In the genomic region with DNA sequence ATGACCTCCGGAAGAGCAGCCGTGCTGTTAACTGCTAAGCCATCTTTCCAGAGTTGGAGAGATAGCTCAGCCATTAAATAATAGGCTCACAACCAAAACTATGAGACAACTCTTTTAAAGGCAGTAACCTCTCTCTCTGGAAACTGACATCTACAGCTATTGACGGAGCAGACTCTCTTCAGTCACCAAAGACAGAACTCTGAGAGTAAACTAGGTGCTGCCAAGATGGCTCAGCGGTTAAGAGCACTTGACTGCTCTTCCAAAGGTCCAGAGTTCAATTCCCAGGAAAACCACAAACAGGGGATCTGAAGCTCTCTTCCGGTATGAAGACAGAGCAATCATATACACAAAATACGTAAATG, we compare ENCODE assay signal across 8 mouse cellular contexts. TPM values are rescaled to one million over a fixed set of nuclear protein-coding genes. Genes with fewer than 3 reads are reported as not detected.
DNase-seq lines count a peak whose midpoint lies in the region; ATAC-seq and TF ChIP-seq lines count a peak whose summit lies in the region.

No protein-coding gene starts in this region.

- H3K27ac ChIP-seq in kidney, postnatal 0 days: peak overlapping the region; percentile 25; the same call in 1 of the 2 replicates
- H3K27ac ChIP-seq in embryonic facial prominence, embryonic 10.5 days (replicated peaks): peak overlapping the region; percentile 40; the same call in 1 of the 2 replicates
- H3K27ac ChIP-seq in hindbrain, postnatal 0 days: 0 out of 2 replicates have a peak overlapping the region, but pooled peaks have one; percentile 90
- H3K27ac ChIP-seq in midbrain, embryonic 16.5 days (ENCODE audit: low read length): no peak overlapping the region

- ATAC-seq in kidney, postnatal 0 days (replicated peaks; ENCODE audit: low FRiP score, low read depth): no peak
- ATAC-seq in hindbrain, postnatal 0 days: no peak
- ATAC-seq in midbrain, embryonic 16.5 days: peak; percentile 8; the same call in 1 of the 2 replicates

- H3K4me3 ChIP-seq in kidney, postnatal 0 days (replicated peaks; ENCODE audit: low read depth, low read length): peak overlapping the region; percentile 73; the same call in 1 of the 2 replicates
- H3K4me3 ChIP-seq in embryonic facial prominence, embryonic 10.5 days: peak overlapping the region; percentile 91
- H3K4me3 ChIP-seq in hindbrain, postnatal 0 days (ENCODE audit: low read length): peak overlapping the region; percentile 76
- peak overlapping the region; percentile 79 for H3K4me3 ChIP-seq in midbrain, embryonic 16.5 days (ENCODE audit: low read depth, low read length)

- no peak for TF ChIP-seq CTCF in kidney, postnatal 0 days (IDR thresholded peaks at IDR 0.05; ENCODE audit: low read depth)
- no peak for TF ChIP-seq CTCF in hindbrain, postnatal 0 days (IDR thresholded peaks at IDR 0.05; ENCODE audit: low read depth)

- H3K9me3 ChIP-seq in kidney, postnatal 0 days (replicated peaks; ENCODE audit: low read length): no peaks in the 10 kb centered on the region
- H3K9me3 ChIP-seq in embryonic facial prominence, embryonic 10.5 days: no peaks in the 10 kb centered on the region
- H3K9me3 ChIP-seq in hindbrain, postnatal 0 days (ENCODE audit: low read length): no peaks in the 10 kb centered on the region
- H3K9me3 ChIP-seq in midbrain, embryonic 16.5 days (replicated peaks; ENCODE audit: control insufficient read depth, low read length, poor library complexity, severe bottlenecking): no peaks in the 10 kb centered on the region

- 17% methylated on average over 6 of the region's 6 CpGs for WGBS in kidney, postnatal 0 days
- 18% methylated on average over 6 of the region's 6 CpGs for WGBS in embryonic facial prominence, embryonic 10.5 days
- WGBS in hindbrain, postnatal 0 days: 14% methylated on average over 6 of the region's 6 CpGs
- 17% methylated on average over 6 of the region's 6 CpGs for WGBS in midbrain, embryonic 16.5 days

- H3K4me2 ChIP-seq in kidney, postnatal 0 days (ENCODE audit: low read length): peak overlapping the region; percentile 82
- peak overlapping the region; percentile 64 for H3K4me2 ChIP-seq in hindbrain, postnatal 0 days (ENCODE audit: low read depth, low read length)
- H3K4me2 ChIP-seq in midbrain, embryonic 16.5 days (ENCODE audit: low read length): peak overlapping the region; percentile 57

- H3K36me3 ChIP-seq in kidney, postnatal 0 days (ENCODE audit: insufficient read depth, low read length): no peaks in the 10 kb centered on the region
- 0 out of 2 replicates have a peak, but pooled peaks cover 7% of the 10 kb centered on the region for H3K36me3 ChIP-seq in embryonic facial prominence, embryonic 10.5 days (replicated peaks)
- H3K36me3 ChIP-seq in hindbrain, postnatal 0 days (ENCODE audit: insufficient read depth, low read length): no peaks in the 10 kb centered on the region
- no peaks in the 10 kb centered on the region for H3K36me3 ChIP-seq in midbrain, embryonic 16.5 days (ENCODE audit: control insufficient read depth, insufficient read depth, low read length)

- DNase-seq in kidney, postnatal 0 days (ENCODE audit: low spot score): no peak
- DNase-seq in kidney, adult 18-20 months: no peak
- no peak for DNase-seq in embryonic facial prominence, embryonic 10.5 days (ENCODE audit: low spot score)
- no peak for DNase-seq in hindbrain, postnatal 0 days (ENCODE audit: low spot score)
- no peak for DNase-seq in left cerebral cortex, adult 8-10 months (ENCODE audit: low spot score in 2 of 2)
- DNase-seq in cerebellum, adult 11-12 months: no peak
- DNase-seq in embryo, embryonic 10 days (ENCODE audit: low spot score): no peak

- no peaks in the 10 kb centered on the region for H3K27me3 ChIP-seq in kidney, postnatal 0 days (ENCODE audit: insufficient read depth, low read length)
- H3K27me3 ChIP-seq in embryonic facial prominence, embryonic 10.5 days (replicated peaks; ENCODE audit: low read depth, poor library complexity, severe bottlenecking): no peaks in the 10 kb centered on the region
- no peaks in the 10 kb centered on the region for H3K27me3 ChIP-seq in hindbrain, postnatal 0 days (ENCODE audit: insufficient read depth, low read length)
- no peaks in the 10 kb centered on the region for H3K27me3 ChIP-seq in midbrain, embryonic 16.5 days (ENCODE audit: control insufficient read depth, insufficient read depth, low read depth, low read length)

- H3K9ac ChIP-seq in kidney, postnatal 0 days (ENCODE audit: low read depth, low read length): no peak overlapping the region
- no peak overlapping the region for H3K9ac ChIP-seq in hindbrain, postnatal 0 days (replicated peaks; ENCODE audit: low read length)
- H3K9ac ChIP-seq in midbrain, embryonic 16.5 days (ENCODE audit: low read depth, low read length): no peak overlapping the region

- H3K4me1 ChIP-seq in kidney, postnatal 0 days (replicated peaks; ENCODE audit: insufficient read depth, low read length): peaks cover 4% of the 10 kb centered on the region; the same call in 1 of the 2 replicates
- H3K4me1 ChIP-seq in embryonic facial prominence, embryonic 10.5 days: peaks cover 16% of the 10 kb centered on the region
- H3K4me1 ChIP-seq in hindbrain, postnatal 0 days (ENCODE audit: insufficient read depth, low read length): peaks cover 8% of the 10 kb centered on the region
- peaks cover 19% of the 10 kb centered on the region for H3K4me1 ChIP-seq in midbrain, embryonic 16.5 days (ENCODE audit: control insufficient read depth, insufficient read depth, low read length)

RNA-seq across cellular contexts. Expression of a gene that starts 0.4 kb away (rescaled TPM):
- 112 and 123 TPM in 2 replicates for polyA plus RNA-seq in kidney, postnatal 0 days (2015; fragmentation: Nextera tagmentation; extraction: Ambion mirVana)
- polyA plus RNA-seq in embryonic facial prominence, embryonic 10.5 days (2016; fragmentation: Nextera tagmentation; extraction: Ambion mirVana): 66.3 and 69.3 TPM in 2 replicates
- 142 and 178 TPM in 2 replicates for total RNA-seq in hindbrain, postnatal 0 days (2014; rRNA removed)
- polyA plus RNA-seq in hindbrain, postnatal 0 days (2015; fragmentation: Nextera tagmentation; extraction: Ambion mirVana): 77.2 and 80.5 TPM in 2 replicates
- polyA plus RNA-seq in midbrain, embryonic 16.5 days (2015; fragmentation: Nextera tagmentation; extraction: Ambion mirVana): 66.9 and 72.9 TPM in 2 replicates
- total RNA-seq in left cerebral cortex, adult 8-10 months (2022): 10 to 100 TPM; 50.3 to 56.8 (median 51.5) TPM

RNA-seq across cellular contexts. Expression of a gene that starts 8.7 kb away (rescaled TPM):
- 8.4 and 8.5 TPM in 2 replicates for polyA plus RNA-seq in kidney, postnatal 0 days (2015; fragmentation: Nextera tagmentation; extraction: Ambion mirVana)
- polyA plus RNA-seq in embryonic facial prominence, embryonic 10.5 days (2016; fragmentation: Nextera tagmentation; extraction: Ambion mirVana): 10.4 and 11.1 TPM in 2 replicates
- 6.7 and 9.7 TPM in 2 replicates for total RNA-seq in hindbrain, postnatal 0 days (2014; rRNA removed)
- polyA plus RNA-seq in hindbrain, postnatal 0 days (2015; fragmentation: Nextera tagmentation; extraction: Ambion mirVana): 2.3 and 2.4 TPM in 2 replicates
- 2.2 and 2.7 TPM in 2 replicates for polyA plus RNA-seq in midbrain, embryonic 16.5 days (2015; fragmentation: Nextera tagmentation; extraction: Ambion mirVana)
- 10 to 100 TPM in 1 of 4 experiments, 1 to 10 TPM in 3; 7.9 to 10.5 (median 8.9) TPM for total RNA-seq in left cerebral cortex, adult 8-10 months (2022)

RNA-seq across cellular contexts. Expression of a gene that starts 13.8 kb away (rescaled TPM):
- polyA plus RNA-seq in kidney, postnatal 0 days (2015; fragmentation: Nextera tagmentation; extraction: Ambion mirVana): 19.3 and 20.6 TPM in 2 replicates
- 27.1 and 28.1 TPM in 2 replicates for polyA plus RNA-seq in embryonic facial prominence, embryonic 10.5 days (2016; fragmentation: Nextera tagmentation; extraction: Ambion mirVana)
- 11.3 and 17.6 TPM in 2 replicates for total RNA-seq in hindbrain, postnatal 0 days (2014; rRNA removed)
- polyA plus RNA-seq in hindbrain, postnatal 0 days (2015; fragmentation: Nextera tagmentation; extraction: Ambion mirVana): 22.4 and 22.6 TPM in 2 replicates
- polyA plus RNA-seq in midbrain, embryonic 16.5 days (2015; fragmentation: Nextera tagmentation; extraction: Ambion mirVana): 27.2 and 32.0 TPM in 2 replicates
- total RNA-seq in left cerebral cortex, adult 8-10 months (2022): 10 to 100 TPM; 13.5 to 16.5 (median 15.5) TPM

RNA-seq across cellular contexts. Expression of a gene that starts 57.9 kb away (rescaled TPM):
- polyA plus RNA-seq in kidney, postnatal 0 days (2015; fragmentation: Nextera tagmentation; extraction: Ambion mirVana): 23.6 and 27.5 TPM in 2 replicates
- polyA plus RNA-seq in embryonic facial prominence, embryonic 10.5 days (2016; fragmentation: Nextera tagmentation; extraction: Ambion mirVana): 21.6 and 22.1 TPM in 2 replicates
- total RNA-seq in hindbrain, postnatal 0 days (2014; rRNA removed): 52.1 and 53.5 TPM in 2 replicates
- 22.5 and 23.0 TPM in 2 replicates for polyA plus RNA-seq in hindbrain, postnatal 0 days (2015; fragmentation: Nextera tagmentation; extraction: Ambion mirVana)
- polyA plus RNA-seq in midbrain, embryonic 16.5 days (2015; fragmentation: Nextera tagmentation; extraction: Ambion mirVana): 24.4 and 25.8 TPM in 2 replicates
- 10 to 100 TPM; 24.8 to 30.6 (median 25.6) TPM for total RNA-seq in left cerebral cortex, adult 8-10 months (2022)
